Mouse (Mus musculus) urinary bladder, adult 2 months (tissue): ENCODE results near the gene Lck. TPM values are rescaled to one million over a fixed set of nuclear protein-coding genes. Genes with fewer than 3 reads are reported as not detected.

Source experiments
- DNase-seq: peaks from one replicate; pipeline ENCODE4 v3.0.0; 2022; ENCODE audit warnings: low spot score
- polyA plus RNA-seq: library from polyadenylated mRNA; depleted of rRNA; stranded (reverse); fragments of >200 nt; gene quantifications from 2 replicates; pipeline ENCODE4 v1.2.3, GENCODE M21; 2012

Lck gene
- polyA plus RNA-seq, 1 experiment = 3.7 TPM

GRCm38 (mm10) chr4:129585773-129586172 is 12.3 kb upstream of the Lck start:
- DNase-seq = no peak

GRCm38 (mm10) chr4:129584884-129585608 is 11.6 kb upstream of the Lck start:
- peak; percentile 78 for DNase-seq

GRCm38 (mm10) chr4:129584370-129584769 is 10.9 kb upstream of the Lck start:
- no peak for DNase-seq

- DNase-seq = no peak
These were observed 8.8 kb upstream of the Lck start for GRCm38 (mm10) chr4:129582251-129582650.

- no peak for DNase-seq
These were observed 6.9 kb upstream of the Lck start for GRCm38 (mm10) chr4:129580347-129580746.

- DNase-seq = no peak
These were observed 5.0 kb upstream of the Lck start, which contains the start of gene Fam167b for GRCm38 (mm10) chr4:129578466-129578865. TSS of gene Fam167b (minus strand) at chr4:129578549.

GRCm38 (mm10) chr4:129577688-129578087 is 4.2 kb upstream of the Lck start:
- no peak for DNase-seq

- peak; percentile 44 for DNase-seq
These were observed 3.5 kb upstream of the Lck start for GRCm38 (mm10) chr4:129576863-129577491.

- no peak for DNase-seq
These were observed 1.9 kb upstream of the Lck start for GRCm38 (mm10) chr4:129575171-129575844.

- DNase-seq = no peak
These were observed 409 bp downstream of the Lck start for GRCm38 (mm10) chr4:129573093-129573370.

GRCm38 (mm10) chr4:129572236-129573092 is 977 bp downstream of the Lck start:
- no peak for DNase-seq

GRCm38 (mm10) chr4:129571551-129572084 is 1.8 kb downstream of the Lck start:
- no peak for DNase-seq

GRCm38 (mm10) chr4:129570028-129570427 is 3.4 kb downstream of the Lck start:
- DNase-seq = no peak

GRCm38 (mm10) chr4:129568366-129568765 is 5.1 kb downstream of the Lck start:
- no peak for DNase-seq

GRCm38 (mm10) chr4:129565139-129565538 is 8.3 kb downstream of the Lck start:
- DNase-seq = no peak

- DNase-seq = no peak
These were observed 9.7 kb downstream of the Lck start for GRCm38 (mm10) chr4:129563718-129564117.

- no peak for DNase-seq
These were observed 12.3 kb downstream of the Lck start for GRCm38 (mm10) chr4:129561184-129561583.

GRCm38 (mm10) chr4:129558321-129558955 is 15.0 kb downstream of the Lck start:
- DNase-seq = no peak

- no peak for DNase-seq
These were observed 16.1 kb downstream of the Lck start for GRCm38 (mm10) chr4:129557256-129557808.

GRCm38 (mm10) chr4:129556532-129557223 is 16.8 kb downstream of the Lck start:
- DNase-seq = peak; percentile 78
